Mouse (Mus musculus): ENCODE results near the gene Mgat5. TPM values are rescaled to one million over a fixed set of nuclear protein-coding genes. Genes with fewer than 3 reads are reported as not detected.

The Mgat5 gene
- polyA plus RNA-seq, 1 experiment: 2.2 TPM

DNA sequence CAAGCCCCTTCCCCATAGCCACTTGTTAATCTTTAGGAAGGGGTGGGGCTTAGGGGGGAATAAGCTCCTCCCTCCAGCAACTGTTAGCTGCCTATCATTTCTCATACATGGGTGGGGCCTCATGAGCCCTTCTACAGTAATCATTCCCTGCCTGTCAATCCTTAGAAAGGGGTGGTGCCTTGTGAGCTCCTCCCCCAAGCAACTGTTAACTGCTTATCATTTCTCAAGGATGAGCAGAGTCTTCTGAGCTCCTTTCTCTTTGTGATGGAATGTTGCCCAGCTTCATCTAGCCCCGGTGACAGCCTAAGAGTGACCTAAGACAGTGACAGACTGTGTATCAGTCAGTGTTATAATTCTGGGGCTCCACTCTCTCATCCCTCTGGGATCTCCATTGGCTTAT lies 95.0 kb downstream of the Mgat5 start:
- TF ChIP-seq E2F4 (IDR thresholded peaks at IDR 0.05; ENCODE audit: insufficient read depth): no peak
- TF ChIP-seq POLR2AphosphoS2 (IDR thresholded peaks at IDR 0.05; ENCODE audit: insufficient read length, low read depth): no peak
- no peak for TF ChIP-seq CEBPB (IDR thresholded peaks at IDR 0.05; ENCODE audit: insufficient read depth, poor library complexity, severe bottlenecking)
- TF ChIP-seq USF1 (IDR thresholded peaks at IDR 0.05; ENCODE audit: low read depth): no peak
- no peak for TF ChIP-seq MYOG (IDR thresholded peaks at IDR 0.05; ENCODE audit: control insufficient read depth in 1 of 3, insufficient read depth in 1 of 3, insufficient read length in 2 of 3, low read depth in 2 of 3)
- TF ChIP-seq MYOD1 (IDR thresholded peaks at IDR 0.05; ENCODE audit: control insufficient read depth in 1 of 3, insufficient read length in 2 of 3, low read depth in 2 of 3): no peak
- no peak for TF ChIP-seq SRF (IDR thresholded peaks at IDR 0.05; ENCODE audit: control insufficient read depth, insufficient read length, low read depth)
- no peak for TF ChIP-seq POLR2A (IDR thresholded peaks at IDR 0.05; ENCODE audit: insufficient read length, low read depth)
- no peak for TF ChIP-seq REST (IDR thresholded peaks at IDR 0.05; ENCODE audit: insufficient read depth, insufficient read length)
- no peak for TF ChIP-seq TCF3 (IDR thresholded peaks at IDR 0.05; ENCODE audit: insufficient read length, low read depth)
- TF ChIP-seq MAX (IDR thresholded peaks at IDR 0.05; ENCODE audit: low read depth): no peak
- no peak for TF ChIP-seq TCF12 (IDR thresholded peaks at IDR 0.05; ENCODE audit: insufficient read depth, poor library complexity, severe bottlenecking)

DNA sequence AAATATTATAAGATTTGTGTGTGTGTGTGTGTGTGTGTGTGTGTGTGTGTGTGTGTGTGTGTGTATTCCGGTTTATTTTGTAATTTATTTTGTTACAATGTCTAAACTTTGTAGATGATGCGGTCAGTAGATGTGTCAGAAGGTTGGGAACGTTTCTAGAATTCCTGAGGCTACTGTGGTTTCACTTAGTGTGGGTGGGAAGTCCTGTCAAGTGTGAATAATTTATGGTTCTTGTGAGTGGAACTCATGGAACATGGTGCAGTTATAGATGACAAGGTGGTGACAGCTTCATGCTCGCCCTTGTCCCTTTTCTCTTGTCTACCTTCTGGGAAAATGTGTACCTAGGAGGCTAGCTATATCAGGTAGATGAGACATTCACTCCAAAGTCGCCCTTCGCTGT lies 96.2 kb downstream of the Mgat5 start:
- Histone ChIP-seq H3K4me3 (no peak overlapping the region), H3K4me2 (ENCODE audit: low read depth) (no peak overlapping the region), H3K79me2 (ENCODE audit: control insufficient read depth, insufficient read depth) (no peaks in the 10 kb centered on the region), H3K27me3 (ENCODE audit: control insufficient read depth, insufficient read depth, insufficient read length) (no peaks in the 10 kb centered on the region), H3ac (ENCODE audit: control insufficient read depth, insufficient read length) (no peak overlapping the region), H3K36me3 (ENCODE audit: control insufficient read depth, insufficient read depth) (no peaks in the 10 kb centered on the region)
- no peak for TF ChIP-seq MYOD1 (IDR thresholded peaks at IDR 0.05; ENCODE audit: control insufficient read depth in 1 of 3, insufficient read length in 2 of 3, low read depth in 2 of 3)
- no peak for TF ChIP-seq TCF3 (IDR thresholded peaks at IDR 0.05; ENCODE audit: insufficient read length, low read depth)
- no peak for TF ChIP-seq MYOG (IDR thresholded peaks at IDR 0.05; ENCODE audit: control insufficient read depth in 1 of 3, insufficient read depth in 1 of 3, insufficient read length in 2 of 3, low read depth in 2 of 3)
- no peak for TF ChIP-seq SRF (IDR thresholded peaks at IDR 0.05; ENCODE audit: control insufficient read depth, insufficient read length, low read depth)
- no peak for TF ChIP-seq MAX (IDR thresholded peaks at IDR 0.05; ENCODE audit: low read depth)
- TF ChIP-seq CEBPB (IDR thresholded peaks at IDR 0.05; ENCODE audit: insufficient read depth, poor library complexity, severe bottlenecking): no peak
- no peak for TF ChIP-seq POLR2AphosphoS2 (IDR thresholded peaks at IDR 0.05; ENCODE audit: insufficient read length, low read depth)
- TF ChIP-seq REST (IDR thresholded peaks at IDR 0.05; ENCODE audit: insufficient read depth, insufficient read length): no peak
- no peak for TF ChIP-seq TCF12 (IDR thresholded peaks at IDR 0.05; ENCODE audit: insufficient read depth, poor library complexity, severe bottlenecking)
- no peak for TF ChIP-seq E2F4 (IDR thresholded peaks at IDR 0.05; ENCODE audit: insufficient read depth)
- TF ChIP-seq POLR2A (IDR thresholded peaks at IDR 0.05; ENCODE audit: insufficient read length, low read depth): no peak
- TF ChIP-seq USF1 (IDR thresholded peaks at IDR 0.05; ENCODE audit: low read depth): no peak

More for the DNA sequence above, 95.0 kb downstream of the Mgat5 start:
- H3K4me3 ChIP-seq: no peak overlapping the region
- H3K4me2 ChIP-seq (ENCODE audit: low read depth): no peak overlapping the region
- H3ac ChIP-seq (ENCODE audit: control insufficient read depth, insufficient read length): no peak overlapping the region
- H3K79me2 ChIP-seq (ENCODE audit: control insufficient read depth, insufficient read depth): no peaks in the 10 kb centered on the region
- H3K27me3 ChIP-seq (ENCODE audit: control insufficient read depth, insufficient read depth, insufficient read length): no peaks in the 10 kb centered on the region
- H3K36me3 ChIP-seq (ENCODE audit: control insufficient read depth, insufficient read depth): no peaks in the 10 kb centered on the region

DNA sequence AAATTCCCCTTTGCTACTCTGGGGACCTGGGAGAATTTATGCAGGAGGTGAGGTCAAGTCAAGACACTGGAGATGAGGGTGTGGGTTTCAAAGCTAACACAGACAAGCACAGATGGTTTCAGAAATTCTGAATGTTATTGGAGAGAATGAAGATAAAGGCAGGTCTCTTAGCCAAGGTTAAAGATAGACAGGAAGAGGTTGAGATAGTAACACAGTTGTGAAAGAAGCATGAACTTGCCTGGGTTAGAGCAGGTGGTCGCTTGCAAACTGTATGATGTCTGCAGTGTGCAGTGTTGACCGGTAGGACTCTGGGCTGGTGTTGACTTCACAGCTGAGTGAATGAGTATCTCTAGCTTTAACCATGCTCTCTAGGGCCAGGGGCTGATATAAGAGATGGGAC lies 97.8 kb downstream of the Mgat5 start:
- Histone ChIP-seq H3K4me3 (no peak overlapping the region), H3ac (ENCODE audit: control insufficient read depth, insufficient read length) (no peak overlapping the region), H3K79me2 (ENCODE audit: control insufficient read depth, insufficient read depth) (no peaks in the 10 kb centered on the region), H3K4me2 (ENCODE audit: low read depth) (no peak overlapping the region), H3K27me3 (ENCODE audit: control insufficient read depth, insufficient read depth, insufficient read length) (no peaks in the 10 kb centered on the region), H3K36me3 (ENCODE audit: control insufficient read depth, insufficient read depth) (no peaks in the 10 kb centered on the region)
- TF ChIP-seq POLR2AphosphoS2 (IDR thresholded peaks at IDR 0.05; ENCODE audit: insufficient read length, low read depth): no peak
- TF ChIP-seq MYOD1 (IDR thresholded peaks at IDR 0.05; ENCODE audit: control insufficient read depth in 1 of 3, insufficient read length in 2 of 3, low read depth in 2 of 3): no peak
- no peak for TF ChIP-seq TCF12 (IDR thresholded peaks at IDR 0.05; ENCODE audit: insufficient read depth, poor library complexity, severe bottlenecking)
- TF ChIP-seq SRF (IDR thresholded peaks at IDR 0.05; ENCODE audit: control insufficient read depth, insufficient read length, low read depth): no peak
- no peak for TF ChIP-seq E2F4 (IDR thresholded peaks at IDR 0.05; ENCODE audit: insufficient read depth)
- TF ChIP-seq TCF3 (IDR thresholded peaks at IDR 0.05; ENCODE audit: insufficient read length, low read depth): no peak
- TF ChIP-seq USF1 (IDR thresholded peaks at IDR 0.05; ENCODE audit: low read depth): no peak
- no peak for TF ChIP-seq MYOG (IDR thresholded peaks at IDR 0.05; ENCODE audit: control insufficient read depth in 1 of 3, insufficient read depth in 1 of 3, insufficient read length in 2 of 3, low read depth in 2 of 3)
- no peak for TF ChIP-seq POLR2A (IDR thresholded peaks at IDR 0.05; ENCODE audit: insufficient read length, low read depth)
- TF ChIP-seq MAX (IDR thresholded peaks at IDR 0.05; ENCODE audit: low read depth): no peak
- no peak for TF ChIP-seq REST (IDR thresholded peaks at IDR 0.05; ENCODE audit: insufficient read depth, insufficient read length)
- TF ChIP-seq CEBPB (IDR thresholded peaks at IDR 0.05; ENCODE audit: insufficient read depth, poor library complexity, severe bottlenecking): no peak

DNA sequence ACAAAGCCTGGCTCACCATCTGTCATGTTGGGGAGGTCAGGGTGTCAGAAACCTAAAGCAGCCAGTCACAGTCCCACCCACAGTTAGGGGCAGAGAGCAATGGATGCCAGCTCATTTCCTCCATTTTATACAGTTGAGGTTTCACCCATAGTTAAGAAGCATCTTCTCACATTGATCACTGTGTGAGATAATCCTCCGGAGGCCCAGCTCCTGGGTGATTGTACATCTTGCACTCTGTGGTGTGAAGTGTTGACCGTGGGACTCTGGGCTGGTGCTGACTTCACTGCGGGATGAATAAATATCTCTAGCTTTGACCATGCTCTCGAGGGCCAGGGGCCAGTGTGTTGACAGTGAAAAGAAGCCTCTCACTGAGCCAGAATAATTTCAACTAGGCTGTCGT lies 99.0 kb downstream of the Mgat5 start:
- no peak for TF ChIP-seq MYOG (IDR thresholded peaks at IDR 0.05; ENCODE audit: control insufficient read depth in 1 of 3, insufficient read depth in 1 of 3, insufficient read length in 2 of 3, low read depth in 2 of 3)
- TF ChIP-seq TCF12 (IDR thresholded peaks at IDR 0.05; ENCODE audit: insufficient read depth, poor library complexity, severe bottlenecking): no peak
- TF ChIP-seq SRF (IDR thresholded peaks at IDR 0.05; ENCODE audit: control insufficient read depth, insufficient read length, low read depth): no peak
- no peak for TF ChIP-seq TCF3 (IDR thresholded peaks at IDR 0.05; ENCODE audit: insufficient read length, low read depth)
- TF ChIP-seq E2F4 (IDR thresholded peaks at IDR 0.05; ENCODE audit: insufficient read depth): no peak
- TF ChIP-seq MYOD1 (IDR thresholded peaks at IDR 0.05; ENCODE audit: control insufficient read depth in 1 of 3, insufficient read length in 2 of 3, low read depth in 2 of 3): no peak
- TF ChIP-seq MAX (IDR thresholded peaks at IDR 0.05; ENCODE audit: low read depth): no peak
- no peak for TF ChIP-seq POLR2A (IDR thresholded peaks at IDR 0.05; ENCODE audit: insufficient read length, low read depth)
- TF ChIP-seq REST (IDR thresholded peaks at IDR 0.05; ENCODE audit: insufficient read depth, insufficient read length): no peak
- TF ChIP-seq USF1 (IDR thresholded peaks at IDR 0.05; ENCODE audit: low read depth): no peak
- no peak for TF ChIP-seq POLR2AphosphoS2 (IDR thresholded peaks at IDR 0.05; ENCODE audit: insufficient read length, low read depth)
- no peak for TF ChIP-seq CEBPB (IDR thresholded peaks at IDR 0.05; ENCODE audit: insufficient read depth, poor library complexity, severe bottlenecking)
- Histone ChIP-seq H3ac (ENCODE audit: control insufficient read depth, insufficient read length) (no peak overlapping the region), H3K4me2 (ENCODE audit: low read depth) (no peak overlapping the region), H3K4me3 (no peak overlapping the region), H3K27me3 (ENCODE audit: control insufficient read depth, insufficient read depth, insufficient read length) (no peaks in the 10 kb centered on the region), H3K36me3 (ENCODE audit: control insufficient read depth, insufficient read depth) (no peaks in the 10 kb centered on the region), H3K79me2 (ENCODE audit: control insufficient read depth, insufficient read depth) (no peaks in the 10 kb centered on the region)
